Mouse (Mus musculus) heart, adult 2 months (tissue): ENCODE measurements around the gene Dis3l. TPM values are rescaled to one million over a fixed set of nuclear protein-coding genes. Genes with fewer than 3 reads are reported as not detected.

Experiments
- DNase-seq, 2 experiments: peaks; one replicate each; pipeline ENCODE4 v3.0.0; 2021
- H3K27ac ChIP-seq: fragments of 200-600 bp; 2 replicates; pipeline ENCODE4 v1.8.1; 2022
- H3K27me3 ChIP-seq: fragments of 200-500 bp; 2 replicates; pipeline ENCODE4 v1.6.1; 2012; ENCODE audit warnings: mild to moderate bottlenecking, low read length, inconsistent platforms, mixed read lengths; ENCODE audit not compliant: control insufficient read depth, insufficient read depth
- H3K36me3 ChIP-seq: fragments of 200-500 bp; 2 replicates; pipeline ENCODE4 v1.6.1; 2012; ENCODE audit warnings: low read length, inconsistent platforms; ENCODE audit not compliant: control insufficient read depth, insufficient read depth
- H3K4me1 ChIP-seq: fragments of 200-500 bp; 2 replicates; pipeline ENCODE4 v1.6.1; 2011; ENCODE audit warnings: low read length; ENCODE audit not compliant: control insufficient read depth, insufficient read depth
- H3K4me3 ChIP-seq: fragments of 200-600 bp; 2 replicates; pipeline ENCODE4 v1.8.1; 2022
- H3K79me2 ChIP-seq: fragments of 200-500 bp; replicated peaks from 2 replicates; pipeline ENCODE4 v1.6.1; 2012; ENCODE audit warnings: mild to moderate bottlenecking, inconsistent platforms, low read length, moderate library complexity, mixed read lengths; ENCODE audit not compliant: control insufficient read depth, insufficient read depth
- H3K9ac ChIP-seq: fragments of 200-500 bp; 2 replicates; pipeline ENCODE4 v1.6.1; 2012; ENCODE audit warnings: low read depth, mild to moderate bottlenecking, control low read depth, inconsistent platforms, low read length, mixed read lengths
- CTCF ChIP-seq: fragments of 200-600 bp; IDR thresholded peaks from 2 replicates; pipeline ENCODE4 v1.8.1; 2022; ENCODE audit warnings: antibody characterized with exemption, mild to moderate bottlenecking, moderate library complexity
- EP300 ChIP-seq: fragments of 200-500 bp; IDR thresholded peaks from 2 replicates; pipeline ENCODE4 v1.6.1; 2011; ENCODE audit warnings: low read depth, low read length, control low read depth; ENCODE audit not compliant: insufficient read depth
- POLR2A ChIP-seq: fragments of 200-500 bp; IDR thresholded peaks from 2 replicates; pipeline ENCODE4 v1.6.1; 2011; ENCODE audit warnings: mild to moderate bottlenecking, low read depth, low read length, control low read depth; ENCODE audit not compliant: insufficient read depth
- WGBS: fragments of 180-500 bp; shearing (Covaris S2); methylation state at CpG from one replicate; pipeline ENCODE4 v1.1.7; 2018; 5-methylcytosine and 5-hydroxymethylcytosine counted together
- intact Hi-C: fragments of 180-260 bp; cut with DNase I; formaldehyde crosslinking; loops from one replicate; pipeline ENCODE4 v1.15.1; 2025
- polyA plus RNA-seq: library from polyadenylated mRNA; depleted of rRNA; stranded (reverse); fragments of >200 nt; gene quantifications from 2 replicates; pipeline ENCODE4 v1.2.3, GENCODE M21; 2012
- total RNA-seq, 2 experiments: library from RNA; stranded (reverse); gene quantifications; 2 replicates each; pipeline ENCODE4 v1.2.3; 2021

The Dis3l gene
- total and polyA plus RNA-seq, 3 experiments: 10.6 to 24.6 (median 24.5) TPM

DNA sequence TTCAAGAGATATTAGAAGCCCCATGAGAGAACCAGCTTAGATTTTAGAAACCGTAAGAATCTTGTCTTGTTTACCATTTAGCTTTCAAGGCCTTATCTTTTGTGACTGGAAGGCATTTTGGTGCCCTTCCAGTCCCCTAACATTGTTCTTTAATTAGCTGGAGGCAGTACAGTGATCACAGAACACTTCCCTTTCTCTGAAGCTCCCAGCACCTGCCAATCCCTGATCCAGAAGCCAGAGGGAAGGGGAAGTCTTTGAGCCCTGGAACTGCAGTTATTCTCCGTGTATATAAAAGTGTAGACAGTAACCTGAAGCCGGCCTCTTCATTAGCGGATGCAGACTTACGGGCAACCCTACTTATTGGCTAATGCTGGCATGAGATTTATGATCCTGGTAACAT lies 8.4 kb upstream of the Dis3l start:
- H3K27ac ChIP-seq: peak overlapping the region; percentile 2

DNA sequence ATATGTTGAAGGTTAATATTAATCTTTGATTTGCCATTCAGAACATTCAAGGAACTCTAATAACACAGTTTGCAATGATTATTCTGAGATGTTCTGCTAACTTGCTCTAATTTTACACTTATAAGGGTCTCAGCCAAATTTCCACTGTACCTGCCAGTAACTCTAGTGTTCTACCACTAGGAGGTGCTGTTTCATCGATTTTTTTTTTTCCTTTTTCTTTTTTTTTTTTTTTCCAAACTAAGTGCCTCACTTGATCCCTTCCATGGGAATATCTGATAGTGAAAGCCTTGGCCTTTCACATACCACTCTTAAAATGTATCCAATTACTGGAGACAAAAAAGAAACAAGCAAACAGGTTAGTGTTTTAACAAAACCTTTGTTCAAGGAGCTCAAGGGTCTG lies 6.3 kb upstream of the Dis3l start:
- H3K36me3 ChIP-seq: no peaks in the 10 kb centered on the region
- 0% methylated on average over 1 of the region's 1 CpGs for WGBS
- TF ChIP-seq POLR2A (no peak), EP300 (no peak), CTCF (peak; percentile 94)

More for the DNA sequence above, 8.4 kb upstream of the Dis3l start:
- intact Hi-C loops: no loop called here
- peak; percentile 18; the same call in 1 of the 2 replicates for TF ChIP-seq CTCF
- no peak for TF ChIP-seq POLR2A
- Histone ChIP-seq H3K79me2 (no peaks in the 10 kb centered on the region), H3K4me3 (no peak overlapping the region), H3K27me3 (no peaks in the 10 kb centered on the region), H3K4me1 (no peaks in the 10 kb centered on the region), H3K9ac (no peak overlapping the region), H3K36me3 (no peaks in the 10 kb centered on the region)
- DNase-seq: peak in 1 of 2 experiments; percentile 8
- 26% methylated on average over 5 of the region's 5 CpGs for WGBS

DNA sequence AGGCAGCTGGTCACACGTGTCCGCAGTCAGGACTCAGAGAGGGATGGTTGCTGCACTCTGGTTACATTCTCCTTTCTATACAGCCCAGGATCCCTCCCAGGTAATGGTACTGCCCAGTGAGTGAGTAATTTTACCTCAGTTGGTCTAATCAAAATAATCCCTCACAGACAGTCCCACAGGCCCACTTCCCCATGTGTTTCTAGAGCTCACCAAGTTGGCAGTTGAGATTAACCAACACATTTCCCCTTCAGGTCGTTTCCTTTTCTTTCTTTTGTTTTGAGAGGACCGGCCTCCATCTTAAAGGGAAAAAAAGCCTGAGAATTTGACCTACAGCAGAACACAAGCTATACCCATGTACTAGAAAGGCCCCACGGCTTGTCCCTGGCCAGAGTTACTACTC lies 4.8 kb upstream of the Dis3l start:
- no peak overlapping the region for H3K27ac ChIP-seq
- no peak overlapping the region for H3K4me3 ChIP-seq
- H3K79me2 ChIP-seq: no peaks in the 10 kb centered on the region
- no peak overlapping the region for H3K9ac ChIP-seq
- H3K27me3 ChIP-seq: no peaks in the 10 kb centered on the region
- H3K4me1 ChIP-seq: no peaks in the 10 kb centered on the region; the same call in 1 of the 2 replicates
- DNase-seq: no peak
- peaks cover 2% of the 10 kb centered on the region; the same call in 1 of the 2 replicates for H3K36me3 ChIP-seq
- intact Hi-C loops: loop anchor here (2.0 kb wide), 1 partner anchor 345 kb away; no protein-coding TSS in a partner anchor
- no peak for TF ChIP-seq EP300
- no peak for TF ChIP-seq CTCF
- TF ChIP-seq POLR2A: no peak
- WGBS: 46% methylated on average over 5 of the region's 5 CpGs

More for the DNA sequence above, 6.3 kb upstream of the Dis3l start:
- no peak overlapping the region for H3K4me3 ChIP-seq
- no peaks in the 10 kb centered on the region for H3K79me2 ChIP-seq
- no peaks in the 10 kb centered on the region for H3K27me3 ChIP-seq
- no peak overlapping the region for H3K27ac ChIP-seq
- no peak for DNase-seq
- intact Hi-C loops: loop anchor here (2.0 kb wide), 1 partner anchor 343 kb away; no protein-coding TSS in a partner anchor
- H3K9ac ChIP-seq: no peak overlapping the region
- no peaks in the 10 kb centered on the region for H3K4me1 ChIP-seq

DNA sequence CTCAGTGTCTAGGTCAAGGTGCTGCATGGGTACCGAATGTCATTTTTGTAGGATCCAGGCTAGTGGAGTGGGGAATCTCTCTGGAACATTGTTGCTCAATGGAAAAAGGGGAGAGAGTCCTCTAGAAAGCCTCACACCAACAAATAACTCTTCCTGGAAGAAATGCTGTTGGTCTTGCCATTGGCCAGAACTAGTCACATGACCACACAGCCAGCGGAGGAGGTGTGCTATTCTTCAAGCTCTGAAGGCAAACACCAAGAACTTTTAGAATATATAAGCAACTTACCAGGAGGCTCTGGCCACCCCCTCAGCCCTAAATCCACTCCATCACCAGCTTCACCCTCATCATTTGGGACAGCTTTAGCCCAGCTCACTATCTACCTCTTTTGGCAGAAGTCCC lies 2.6 kb upstream of the Dis3l start:
- WGBS: 90% methylated on average over 2 of the region's 2 CpGs
- TF ChIP-seq EP300 (no peak), CTCF (no peak), POLR2A (no peak)
- no peak overlapping the region for H3K4me3 ChIP-seq
- H3K79me2 ChIP-seq: no peaks in the 10 kb centered on the region
- intact Hi-C loops: loop anchor here (5.0 kb wide), 2 partner anchors 61 to 161 kb away; partner anchors contain the start of gene Tipin
- no peak for DNase-seq
- no peak overlapping the region for H3K27ac ChIP-seq
- no peaks in the 10 kb centered on the region for H3K27me3 ChIP-seq
- peaks cover 2% of the 10 kb centered on the region; the same call in 1 of the 2 replicates for H3K4me1 ChIP-seq
- H3K9ac ChIP-seq: no peak overlapping the region
- H3K36me3 ChIP-seq: peaks cover 9% of the 10 kb centered on the region

DNA sequence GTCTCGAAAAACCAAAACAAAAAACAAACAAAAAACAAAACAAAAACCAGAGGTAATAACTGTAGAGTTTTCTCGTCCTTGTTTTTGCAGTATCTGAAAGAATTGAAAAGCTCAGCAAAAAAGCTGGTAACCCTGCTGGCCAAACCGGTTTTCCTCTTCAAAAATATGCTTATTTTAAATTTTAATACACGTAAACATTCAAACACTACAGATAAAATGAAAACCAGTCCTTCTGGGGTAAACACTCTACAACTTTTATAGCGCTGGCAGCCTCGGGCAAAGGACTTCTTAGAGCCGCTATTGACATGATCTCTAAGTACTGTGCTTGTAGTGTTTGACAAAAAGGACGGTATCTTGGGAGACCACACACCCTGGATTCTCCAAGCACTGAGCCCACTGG lies 583 bp upstream of the Dis3l start:
- 89% methylated on average over 8 of the region's 8 CpGs for WGBS
- no peak for TF ChIP-seq POLR2A
- no peak for TF ChIP-seq EP300
- TF ChIP-seq CTCF: no peak
- Histone ChIP-seq H3K9ac (no peak overlapping the region), H3K4me3 (peak overlapping the region; percentile 86; the same call in 1 of the 2 replicates), H3K27ac (peak overlapping the region; percentile 98), H3K27me3 (no peaks in the 10 kb centered on the region), H3K4me1 (peaks cover 2% of the 10 kb centered on the region; the same call in 1 of the 2 replicates), H3K36me3 (peaks cover 9% of the 10 kb centered on the region), H3K79me2 (0 out of 2 replicates have a peak, but pooled peaks cover 2% of the 10 kb centered on the region)
- no peak for DNase-seq
- intact Hi-C loops: loop anchor here (2.0 to 5.0 kb wide), 4 partner anchors 59 to 619 kb away; partner anchors contain the start of genes Ints14, Rab11a and Tipin

DNA sequence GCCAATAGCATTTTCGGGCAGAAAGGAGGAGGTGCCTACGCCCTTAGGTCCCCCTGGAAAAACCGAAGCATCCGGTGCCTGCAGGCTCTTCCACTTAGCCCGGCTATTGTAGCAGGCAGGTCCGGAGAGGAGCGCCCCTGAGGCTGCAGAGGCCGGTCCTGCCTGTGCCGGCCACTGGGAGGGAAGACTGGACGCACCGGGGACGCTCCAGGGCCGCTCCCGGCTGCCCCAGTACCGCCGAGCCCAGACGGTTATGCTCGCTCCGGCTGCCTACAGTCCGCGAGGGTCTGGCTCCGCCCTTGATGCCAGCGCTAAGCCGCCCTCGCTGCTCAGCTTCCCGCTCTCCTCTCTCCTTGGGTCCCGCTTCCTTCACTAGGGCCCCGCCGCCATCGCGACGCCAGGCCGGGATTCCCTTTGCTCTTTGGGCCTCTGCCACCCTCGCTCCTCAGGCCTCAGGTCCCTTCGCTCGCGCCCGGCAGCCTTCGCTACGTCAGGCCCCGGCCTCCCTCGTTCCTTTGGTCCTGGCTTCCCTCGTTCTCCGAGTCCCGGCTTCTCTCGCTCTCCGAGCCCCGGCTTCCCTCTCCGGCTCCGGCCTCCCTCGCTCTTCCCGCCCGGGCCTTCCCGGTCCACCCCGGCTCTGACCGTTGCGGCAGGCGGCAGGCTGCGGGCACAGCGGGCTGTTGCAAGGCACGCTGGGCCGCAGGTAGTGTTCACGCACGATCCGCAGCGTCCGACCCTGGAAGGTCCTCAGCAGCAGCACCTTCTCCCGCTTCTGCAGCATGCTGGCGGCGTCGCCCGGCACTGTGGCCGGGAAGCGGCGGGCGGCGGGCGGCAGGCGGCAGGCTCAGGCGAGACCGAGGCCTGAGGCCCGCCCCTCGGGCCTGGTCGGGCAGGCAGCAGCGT lies 486 bp downstream of the Dis3l start:
- Histone ChIP-seq H3K79me2 (0 out of 2 replicates have a peak, but pooled peaks cover 2% of the 10 kb centered on the region), H3K4me1 (peaks cover 2% of the 10 kb centered on the region; the same call in 1 of the 2 replicates), H3K9ac (peak overlapping the region; percentile 100), H3K27me3 (no peaks in the 10 kb centered on the region), H3K27ac (peak overlapping the region; percentile 98), H3K36me3 (peaks cover 9% of the 10 kb centered on the region), H3K4me3 (peak overlapping the region; percentile 86)
- DNase-seq: peak; percentile 85 to 87
- TF ChIP-seq CTCF: peak; percentile 39
- TF ChIP-seq EP300: 0 out of 2 replicates have a peak, but pooled peaks have one; percentile 16
- TF ChIP-seq POLR2A: peak; percentile 78
- intact Hi-C loops: loop anchor here (2.0 to 5.0 kb wide), 4 partner anchors 58 to 620 kb away; partner anchors contain the start of genes Ints14, Rab11a and Tipin
- under 1% methylated on average over 85 of the region's 85 CpGs for WGBS
